Mouse (Mus musculus): ENCODE results near the gene Tdrd5.
"Not testable (repeated sequence)": the region's sequence is repeated elsewhere in the genome, so short reads cannot be mapped to it uniquely, and the experiment has no call there.

Tdrd5 gene

GRCm38 (mm10) chr1:156302911-156303749 lies at the start of gene Tdrd5:
Gene Tdrd5 (minus strand): TSS chr1:156303664.
- in situ Hi-C loops (cut with MboI; ENCODE audit: low sequenced_read_pairs): no loop called here

DNA sequence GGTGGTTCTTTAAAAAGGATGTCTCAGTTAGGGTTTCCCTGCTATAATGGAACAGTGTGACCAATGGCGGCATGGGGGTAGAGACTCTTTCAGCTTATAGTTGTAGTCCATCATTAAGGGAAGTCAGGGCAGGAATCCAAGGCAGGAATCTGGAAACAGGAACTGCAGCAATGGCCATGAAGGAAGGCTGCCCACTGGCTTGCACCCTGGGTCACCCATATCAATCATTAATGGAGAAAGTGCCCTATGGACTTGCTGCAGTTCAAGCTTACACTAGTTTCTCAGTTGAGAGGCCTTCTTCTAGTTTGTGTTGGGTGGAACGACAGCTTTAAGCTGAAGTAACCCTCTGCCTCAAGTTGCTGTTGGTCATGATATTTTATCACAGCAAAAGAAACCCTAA lies 49.0 kb upstream of the Tdrd5 start:
- in situ Hi-C loops (cut with MboI; ENCODE audit: low sequenced_read_pairs): no loop called here

DNA sequence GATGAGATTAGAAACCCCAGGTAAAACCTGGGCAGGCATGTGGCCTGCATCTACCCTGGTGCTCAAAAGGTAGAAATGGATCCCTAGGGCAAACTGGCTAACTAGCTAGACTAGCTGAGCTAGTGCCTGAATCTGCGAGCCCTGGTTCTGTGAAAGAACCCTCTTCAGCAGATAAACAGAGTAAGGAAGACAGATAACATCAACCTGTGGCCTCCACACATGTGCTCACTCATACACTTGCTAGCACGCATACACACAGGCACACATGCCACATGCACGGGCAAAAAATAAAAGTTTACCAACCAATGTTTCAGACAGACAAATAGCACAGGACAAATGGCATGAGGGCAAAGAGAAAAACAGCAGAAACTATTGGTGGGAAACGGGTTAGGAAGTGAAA lies 47.0 kb upstream of the Tdrd5 start:
- in situ Hi-C loops (cut with MboI; ENCODE audit: low sequenced_read_pairs): no loop called here

- in situ Hi-C loops (cut with MboI; ENCODE audit: low sequenced_read_pairs): no loop called here
These were observed 45.6 kb upstream of the Tdrd5 start for GRCm38 (mm10) chr1:156349031-156349430.

- in situ Hi-C loops (cut with MboI; ENCODE audit: low sequenced_read_pairs): no loop called here
These were observed 42.2 kb upstream of the Tdrd5 start for GRCm38 (mm10) chr1:156345633-156346032.

DNA sequence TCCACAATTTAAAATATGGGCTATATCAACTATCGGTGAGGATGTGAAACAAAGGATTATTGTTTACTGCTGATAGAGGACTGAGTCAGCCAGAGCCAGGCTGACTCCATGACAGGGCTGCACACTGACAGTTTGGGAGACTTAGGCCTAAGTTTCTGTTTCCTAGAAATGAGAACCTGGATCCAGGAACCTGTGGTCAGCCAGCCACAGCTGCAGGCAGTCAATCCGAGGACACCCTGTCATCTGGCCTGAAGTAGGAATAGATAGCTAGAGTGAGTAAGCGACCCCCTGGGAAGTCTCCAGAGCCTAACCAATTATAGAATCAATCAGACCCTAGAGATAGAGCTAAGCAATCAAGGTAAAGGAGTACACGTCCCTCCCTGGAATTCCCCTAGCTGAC lies 41.0 kb upstream of the Tdrd5 start:
- in situ Hi-C loops (cut with MboI; ENCODE audit: low sequenced_read_pairs): no loop called here

- in situ Hi-C loops (cut with MboI; ENCODE audit: low sequenced_read_pairs): no loop called here
These were observed 37.4 kb upstream of the Tdrd5 start for GRCm38 (mm10) chr1:156340847-156341246.

DNA sequence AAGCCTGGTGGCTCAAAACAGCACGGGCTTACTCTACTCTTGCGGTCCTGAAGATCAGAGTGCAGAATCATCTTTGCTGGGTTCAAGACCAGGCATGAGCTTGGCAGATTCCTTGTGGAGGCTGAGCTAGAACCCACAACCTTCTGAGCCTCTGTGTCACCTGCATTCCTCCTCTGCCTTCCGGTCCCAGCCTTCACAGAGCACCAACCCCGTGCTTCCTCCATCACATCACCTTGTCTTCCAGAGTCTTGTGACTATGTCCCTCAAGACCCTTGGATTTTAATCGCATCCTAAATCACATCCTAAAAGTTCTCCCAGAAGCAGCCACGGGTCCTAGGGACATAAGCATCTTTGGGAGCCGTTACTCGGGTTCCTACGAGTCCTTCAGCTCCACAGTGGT lies 19.7 kb upstream of the Tdrd5 start:
- in situ Hi-C loops (cut with MboI; ENCODE audit: low sequenced_read_pairs): no loop called here

GRCm38 (mm10) chr1:156310630-156311029 lies 7.2 kb upstream of the Tdrd5 start, which contains the start of gene Nphs2:
Gene Nphs2 (plus strand): TSS chr1:156310727.
- in situ Hi-C loops (cut with MboI; ENCODE audit: low sequenced_read_pairs): no loop called here

DNA sequence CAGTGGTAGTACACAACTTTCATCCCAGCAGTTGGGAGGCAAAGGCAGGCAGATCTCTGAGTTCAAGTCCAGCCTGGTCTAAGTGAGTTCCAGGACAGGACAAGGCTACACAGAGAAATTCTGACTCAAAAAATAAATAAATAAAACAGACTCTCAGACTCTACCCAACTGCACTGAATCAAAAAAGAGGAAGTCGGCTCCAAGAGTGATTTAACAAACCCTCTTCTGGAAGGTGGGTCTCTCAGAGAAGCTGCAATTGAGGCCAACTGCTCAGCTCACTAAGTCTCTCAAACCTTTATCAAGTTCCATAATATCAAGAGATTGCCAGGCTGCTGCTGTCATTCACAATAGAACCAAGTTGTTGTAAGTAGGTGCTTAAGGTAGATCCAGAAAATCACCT lies 5.1 kb upstream of the Tdrd5 start:
- in situ Hi-C loops (cut with MboI; ENCODE audit: low sequenced_read_pairs): no loop called here

DNA sequence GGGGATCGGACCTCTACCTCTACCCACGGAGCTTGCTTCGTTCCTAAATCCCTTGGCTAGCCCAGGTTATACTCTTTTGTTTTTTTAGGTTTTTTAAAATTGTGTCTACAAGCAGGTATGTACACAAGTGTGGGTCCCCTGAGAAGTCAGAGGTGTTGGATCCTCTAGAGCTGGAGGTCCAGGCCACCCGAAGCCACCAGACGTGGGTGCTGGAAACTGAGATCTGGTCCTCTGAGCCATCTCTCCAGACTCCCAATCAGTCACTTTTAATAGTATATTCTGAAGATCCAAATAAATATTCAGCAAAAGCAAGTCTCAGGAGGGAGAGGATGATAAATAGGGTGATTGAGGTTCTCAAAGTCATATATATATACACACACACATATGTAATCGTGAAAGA lies 13.4 kb downstream of the Tdrd5 start:
- in situ Hi-C loops (cut with MboI; ENCODE audit: low sequenced_read_pairs): no loop called here

- in situ Hi-C loops (cut with MboI; ENCODE audit: low sequenced_read_pairs): not testable (repeated sequence)
These were observed 14.3 kb downstream of the Tdrd5 start for GRCm38 (mm10) chr1:156289222-156289587.

GRCm38 (mm10) chr1:156288556-156289221 lies 14.8 kb downstream of the Tdrd5 start:
- in situ Hi-C loops (cut with MboI; ENCODE audit: low sequenced_read_pairs): no loop called here

GRCm38 (mm10) chr1:156285541-156285896 lies 17.9 kb downstream of the Tdrd5 start:
- in situ Hi-C loops (cut with MboI; ENCODE audit: low sequenced_read_pairs): no loop called here

- in situ Hi-C loops (cut with MboI; ENCODE audit: low sequenced_read_pairs): no loop called here
These were observed 18.5 kb downstream of the Tdrd5 start for GRCm38 (mm10) chr1:156284851-156285540.

DNA sequence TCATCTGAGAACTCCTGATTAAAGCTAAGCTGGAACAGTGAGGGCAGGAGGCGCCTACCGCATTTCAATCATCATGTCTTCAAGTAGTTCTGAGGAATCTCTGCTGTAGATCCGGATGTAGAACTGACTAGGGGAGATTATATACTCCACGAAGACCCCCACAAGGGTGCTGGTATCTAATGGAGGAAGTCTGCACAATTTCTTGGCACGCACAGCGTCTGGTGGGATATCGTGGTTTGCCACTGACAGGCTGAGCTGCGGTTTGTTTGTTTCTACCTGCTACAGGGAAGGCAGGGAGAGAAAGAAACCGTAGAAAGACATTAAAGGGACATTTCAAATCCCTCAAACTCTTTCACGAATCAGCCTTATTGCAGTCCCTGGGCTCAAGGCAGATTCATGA lies 19.3 kb downstream of the Tdrd5 start:
- in situ Hi-C loops (cut with MboI; ENCODE audit: low sequenced_read_pairs): no loop called here

DNA sequence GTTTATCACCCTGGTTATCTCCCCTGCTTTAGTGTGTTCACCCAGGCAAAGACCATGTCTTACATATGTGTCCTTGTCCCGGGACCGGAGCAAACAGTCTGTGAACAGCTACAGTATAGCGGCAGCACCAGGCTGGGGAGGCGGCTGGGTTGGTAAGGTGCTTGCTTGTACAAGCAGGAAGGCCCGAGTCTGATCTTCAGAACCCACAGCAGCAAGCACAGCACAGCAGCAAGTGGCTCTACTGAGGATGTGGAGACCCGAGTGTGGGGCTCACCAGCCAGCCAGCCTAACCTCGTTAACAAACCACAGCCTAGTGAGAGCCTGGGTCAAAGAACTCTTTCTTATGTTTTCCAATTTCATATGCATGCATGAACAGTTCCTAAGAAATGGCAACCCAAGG lies 23.3 kb downstream of the Tdrd5 start:
- in situ Hi-C loops (cut with MboI; ENCODE audit: low sequenced_read_pairs): no loop called here

GRCm38 (mm10) chr1:156273647-156274046 lies 29.8 kb downstream of the Tdrd5 start:
- in situ Hi-C loops (cut with MboI; ENCODE audit: low sequenced_read_pairs): no loop called here

DNA sequence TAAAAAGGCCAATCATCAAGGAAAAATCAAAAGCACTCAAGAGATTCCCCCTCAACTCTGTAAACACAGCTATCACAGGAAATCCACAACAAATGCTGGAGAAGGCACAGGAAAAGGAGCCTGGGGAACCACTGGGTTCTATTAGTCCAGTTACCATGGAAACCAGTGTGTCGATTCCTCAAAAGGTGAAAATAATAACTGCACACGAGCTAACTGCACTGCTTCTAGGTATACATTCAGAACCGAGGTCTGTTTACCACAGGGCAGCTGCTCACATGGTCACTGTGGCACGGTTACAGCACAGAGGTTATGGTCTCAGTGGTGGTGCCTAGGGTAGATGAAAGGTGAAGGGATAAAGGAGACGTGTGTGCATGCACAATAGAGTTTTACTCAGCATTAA lies 31.8 kb downstream of the Tdrd5 start:
- in situ Hi-C loops (cut with MboI; ENCODE audit: low sequenced_read_pairs): no loop called here

DNA sequence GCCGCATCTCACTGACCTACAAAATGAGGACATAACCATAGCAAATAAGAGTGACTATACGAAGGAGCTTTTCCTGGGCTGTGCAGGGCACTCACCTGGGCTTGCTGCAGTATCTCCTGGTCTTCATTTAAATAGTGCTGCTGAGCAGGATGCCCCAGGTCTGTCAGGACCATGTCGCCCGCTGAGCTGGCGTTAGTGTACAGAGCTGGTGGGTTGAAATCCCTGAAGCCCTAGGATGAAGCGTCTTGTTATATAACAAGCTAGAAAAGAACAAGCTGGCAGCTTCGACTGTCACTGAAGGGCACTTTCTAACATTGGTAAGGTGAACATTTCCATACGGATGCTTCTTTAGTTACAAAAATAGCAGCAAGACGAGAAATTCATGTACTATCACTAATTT lies 33.0 kb downstream of the Tdrd5 start:
- in situ Hi-C loops (cut with MboI; ENCODE audit: low sequenced_read_pairs): no loop called here

DNA sequence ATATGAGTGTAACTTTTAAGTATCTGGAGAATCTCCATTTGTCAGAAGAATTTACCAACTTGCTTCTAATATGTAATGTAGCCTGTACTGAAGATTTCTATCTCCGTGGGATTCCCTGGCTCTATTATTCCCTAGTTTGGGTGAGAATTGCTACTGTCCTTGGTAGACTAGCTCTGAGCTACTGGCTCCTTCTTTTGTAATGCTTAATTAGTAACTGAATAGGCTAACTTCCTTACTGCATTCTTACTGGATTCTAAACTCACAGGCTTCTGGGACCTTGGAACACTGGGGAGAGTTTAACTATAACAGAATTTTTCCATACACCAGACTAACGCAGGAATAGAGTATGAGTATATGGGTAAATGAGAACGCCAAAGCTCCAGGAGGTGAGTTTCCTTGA lies 34.9 kb downstream of the Tdrd5 start:
- in situ Hi-C loops (cut with MboI; ENCODE audit: low sequenced_read_pairs): not testable (repeated sequence)

DNA sequence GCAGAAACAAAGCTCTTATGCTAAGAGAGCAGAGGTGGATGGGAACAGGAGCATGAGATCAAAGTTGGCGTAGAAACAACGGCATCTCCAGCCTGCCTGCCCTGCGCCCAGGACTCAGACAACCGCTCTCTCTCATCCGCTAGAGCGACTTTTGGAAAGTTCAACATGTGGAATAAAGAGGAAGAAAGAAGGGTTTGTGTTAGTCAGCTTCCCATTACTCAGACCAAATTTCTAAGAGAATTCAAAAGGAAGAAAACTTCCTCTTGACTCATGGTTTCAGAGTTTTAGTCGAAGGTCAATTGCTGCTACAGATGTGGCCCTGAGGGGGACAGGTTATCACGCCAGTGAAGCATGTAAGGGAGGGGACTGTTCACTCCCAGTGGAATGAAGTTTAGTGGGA lies 39.5 kb downstream of the Tdrd5 start:
- in situ Hi-C loops (cut with MboI; ENCODE audit: low sequenced_read_pairs): no loop called here
